Mouse (Mus musculus): Measurements from ENCODE around the gene Cox17.
"Not testable (repeated sequence)": the region's sequence is repeated elsewhere in the genome, so short reads cannot be mapped to it uniquely, and the experiment has no call there.

The Cox17 gene

DNA sequence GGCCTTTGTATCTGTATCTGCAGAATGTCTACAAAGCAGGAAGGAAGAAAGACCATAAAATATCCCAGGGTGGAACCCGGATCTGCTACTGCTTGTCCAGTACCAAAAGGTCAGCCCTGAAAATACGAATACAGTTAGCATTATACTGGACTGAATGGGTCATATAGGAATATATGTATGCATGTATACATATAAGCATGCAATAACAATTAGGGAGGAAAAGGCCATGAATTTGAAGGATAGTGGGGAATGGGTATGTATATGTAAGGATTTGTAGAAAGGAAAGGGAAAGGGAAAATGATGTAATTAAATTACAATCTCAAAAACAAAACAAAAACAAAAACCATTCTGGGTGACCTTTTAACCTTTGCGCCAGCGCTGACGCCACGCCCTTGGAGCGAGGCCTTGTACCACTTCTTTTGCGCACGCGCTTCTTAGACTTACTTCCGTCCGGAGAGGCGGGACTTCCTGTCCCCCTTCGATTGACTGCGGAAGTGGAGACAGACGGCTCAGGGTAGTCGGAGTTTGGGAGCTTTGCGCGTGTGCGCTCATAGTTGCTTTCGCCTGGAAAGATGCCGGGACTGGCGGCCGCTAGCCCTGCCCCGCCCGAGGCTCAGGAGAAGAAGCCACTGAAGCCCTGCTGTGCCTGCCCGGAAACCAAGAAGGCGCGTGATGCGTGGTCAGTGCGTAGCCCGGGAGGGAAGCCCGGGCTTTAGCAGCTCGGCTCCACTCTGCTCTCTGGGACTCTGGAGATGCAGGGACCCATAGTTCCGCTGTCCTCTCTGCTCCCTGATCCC lies at the start of gene Cox17, which contains the start of gene Gm21987:
Cox17 (plus strand) TSS at position 463 of the 797 bp plus-strand sequence.
Gm21987 (plus strand) TSS at position 512 of the 797 bp plus-strand sequence.
- DNase-seq (ENCODE audit: low spot score): peak; percentile 84

- no peak for DNase-seq (ENCODE audit: low spot score)
These were observed 48.4 kb upstream of the Cox17 start for GRCm38 (mm10) chr16:38298410-38298809.

GRCm38 (mm10) chr16:38302367-38302766 lies 44.4 kb upstream of the Cox17 start:
- no peak for DNase-seq (ENCODE audit: low spot score)

GRCm38 (mm10) chr16:38304460-38305194 lies 42.2 kb upstream of the Cox17 start:
- no peak for DNase-seq (ENCODE audit: low spot score)

GRCm38 (mm10) chr16:38306571-38307220 lies 40.1 kb upstream of the Cox17 start:
- no peak for DNase-seq (ENCODE audit: low spot score)

DNA sequence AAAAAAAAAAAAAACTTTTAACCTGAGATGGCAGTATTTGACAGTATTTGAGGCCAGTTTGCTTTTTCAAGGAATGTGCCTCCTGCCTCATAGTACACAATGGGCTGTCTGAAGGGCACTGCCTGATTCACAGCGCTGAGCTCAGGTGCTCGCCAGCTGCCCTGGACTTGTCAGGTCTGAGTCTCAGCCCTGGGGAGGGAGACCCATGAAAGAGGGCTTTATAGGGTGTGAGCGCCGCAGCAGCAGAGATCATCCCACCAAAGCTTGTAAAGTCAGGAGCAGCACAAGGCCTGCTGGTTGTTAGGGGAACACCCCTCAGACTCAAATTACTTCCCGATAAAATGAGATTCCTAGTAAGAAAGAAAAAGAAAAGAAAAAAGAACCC lies 39.6 kb upstream of the Cox17 start:
- no peak for DNase-seq (ENCODE audit: low spot score)

DNA sequence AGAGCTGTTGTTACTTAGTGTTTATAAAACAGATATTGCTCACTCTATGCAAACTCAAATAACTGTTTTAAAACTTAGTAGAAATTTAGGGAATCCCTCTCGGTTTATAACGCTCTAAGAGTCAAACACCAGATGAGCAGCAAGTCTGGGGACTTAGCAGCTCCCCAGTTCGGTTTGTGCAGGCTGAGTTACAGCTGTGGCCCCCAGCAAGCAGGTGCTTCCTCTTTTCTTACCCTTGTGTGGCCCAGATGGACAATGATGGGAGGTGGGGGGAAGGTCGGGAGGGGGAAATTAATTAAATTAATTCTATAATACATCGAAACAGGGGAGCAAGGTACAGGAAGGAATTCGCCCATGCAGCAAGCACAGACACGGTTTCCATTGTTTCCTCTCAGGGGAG lies 39.1 kb upstream of the Cox17 start:
- DNase-seq (ENCODE audit: low spot score): no peak

DNA sequence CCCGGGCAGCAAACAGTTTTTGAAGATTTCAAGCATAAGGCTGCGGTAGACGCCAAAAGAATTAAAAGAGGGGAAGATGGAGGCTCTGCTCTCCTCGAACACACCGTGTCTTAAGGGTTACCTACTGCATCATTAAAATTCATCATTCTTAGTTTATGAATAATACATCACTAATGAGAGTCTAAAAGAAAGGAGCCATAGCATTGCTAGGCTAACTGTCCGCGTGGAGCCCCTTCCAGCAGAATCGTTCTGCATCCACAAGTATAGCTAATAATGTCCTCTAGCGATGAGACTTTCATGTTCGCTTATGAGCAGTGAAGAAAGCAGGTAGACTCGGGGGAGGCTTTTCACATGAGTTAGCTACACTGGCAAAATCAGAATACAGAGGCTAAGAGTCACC lies 38.6 kb upstream of the Cox17 start:
- DNase-seq (ENCODE audit: low spot score): no peak

DNA sequence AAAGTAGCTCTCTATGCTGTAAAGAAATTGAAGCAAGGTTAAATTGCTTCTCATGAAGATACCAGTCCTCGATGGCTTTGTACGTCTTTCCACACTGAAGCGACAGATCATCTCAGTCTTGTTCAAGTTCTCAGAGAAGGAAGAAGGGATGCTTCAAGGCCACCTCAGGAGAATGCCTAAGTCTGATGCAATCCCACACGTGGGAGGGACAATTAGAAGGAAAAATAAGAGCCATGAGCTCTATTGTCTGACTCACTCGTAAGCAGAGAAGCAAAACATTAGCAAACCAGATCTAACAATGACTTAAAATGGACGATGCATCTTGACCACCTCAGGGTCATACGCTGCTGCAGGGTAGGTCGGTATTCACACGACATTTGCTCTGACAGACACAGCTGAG lies 28.3 kb upstream of the Cox17 start:
- no peak for DNase-seq (ENCODE audit: low spot score)

DNA sequence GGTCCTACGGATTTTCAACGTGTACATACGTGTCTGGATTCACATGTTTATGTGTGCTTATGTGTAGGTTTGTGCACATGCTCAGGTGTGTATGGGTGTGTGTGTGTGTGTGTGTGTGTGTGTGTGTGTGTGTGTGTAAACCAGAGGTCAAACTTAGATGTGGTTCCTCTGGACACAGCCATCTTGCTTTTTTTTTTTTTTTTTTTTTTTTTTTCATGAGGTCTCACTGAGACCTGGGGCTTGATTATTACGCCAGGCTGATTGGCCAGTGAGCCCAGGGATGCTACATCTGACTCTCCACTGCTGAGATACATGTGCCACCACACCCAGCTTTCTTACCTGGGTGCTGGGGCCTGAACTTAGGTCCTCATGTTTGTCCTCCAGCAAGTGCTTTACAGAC lies 27.7 kb upstream of the Cox17 start:
- no peak for DNase-seq (ENCODE audit: low spot score)

DNA sequence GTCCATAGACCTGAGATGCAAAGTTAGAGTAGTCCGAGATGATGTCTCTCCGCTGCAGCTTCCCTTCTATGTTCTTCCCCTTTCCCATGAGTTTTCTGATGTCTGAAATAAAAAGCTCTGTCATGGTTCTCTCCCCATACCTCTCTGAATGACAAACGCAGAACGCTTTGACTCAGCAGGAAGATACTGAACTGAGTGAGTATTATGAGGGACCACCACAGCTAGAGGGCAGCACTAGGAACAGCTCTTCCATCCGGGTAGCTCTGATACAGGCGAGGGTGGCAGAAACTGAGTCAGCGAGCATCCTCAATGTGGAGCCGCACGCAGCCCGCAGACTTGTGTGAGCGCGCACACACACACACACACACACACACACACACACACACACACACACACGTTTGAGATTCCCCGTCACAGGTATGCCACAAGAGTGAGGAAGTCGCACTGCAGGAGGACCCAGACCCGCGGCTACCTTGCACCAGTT lies 25.3 kb upstream of the Cox17 start:
- DNase-seq (ENCODE audit: low spot score): peak; percentile 5

- no peak for DNase-seq (ENCODE audit: low spot score)
These were observed 22.5 kb upstream of the Cox17 start for GRCm38 (mm10) chr16:38324311-38324710.

GRCm38 (mm10) chr16:38326778-38327397 lies 19.9 kb upstream of the Cox17 start:
- DNase-seq (ENCODE audit: low spot score): no peak

DNA sequence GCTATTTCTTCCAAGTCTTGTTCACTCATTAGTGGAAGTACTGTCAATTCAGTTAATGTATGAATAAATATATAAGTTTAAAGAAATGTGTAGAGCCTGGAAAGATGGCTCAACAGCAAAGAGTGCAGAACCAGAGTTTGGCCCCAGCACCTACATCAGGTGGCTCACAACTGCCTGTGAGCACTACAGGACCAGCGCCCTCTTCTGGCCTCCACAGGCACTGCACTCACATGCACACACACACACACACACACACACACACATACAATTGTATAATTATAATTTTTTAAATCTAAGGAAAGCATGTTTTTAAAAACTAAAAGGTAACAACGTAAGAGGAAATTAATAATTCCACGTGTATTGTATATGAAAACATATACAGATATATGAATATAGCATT lies 17.5 kb upstream of the Cox17 start:
- no peak for DNase-seq (ENCODE audit: low spot score)

DNA sequence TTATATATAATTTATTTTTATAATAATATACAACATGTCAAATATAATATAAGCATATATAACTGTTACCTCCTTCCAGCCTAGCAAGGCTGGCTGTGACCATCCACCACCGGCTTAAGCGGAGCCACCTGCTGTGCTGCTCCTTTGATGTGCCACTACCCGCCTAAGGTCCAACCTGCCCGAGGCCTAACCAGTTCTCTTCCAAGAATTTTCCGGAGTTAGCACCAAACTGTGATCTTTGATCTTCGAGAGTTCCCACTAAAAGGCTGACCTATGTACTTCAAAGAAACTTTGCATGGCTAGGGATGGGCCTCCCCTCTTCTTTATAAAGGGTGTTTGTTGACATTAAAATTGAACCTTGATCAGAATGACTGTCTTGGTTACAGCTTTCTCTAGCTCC lies 12.4 kb upstream of the Cox17 start:
- no peak for DNase-seq (ENCODE audit: low spot score)

- not testable (repeated sequence) for DNase-seq (ENCODE audit: low spot score)
These were observed 8.7 kb upstream of the Cox17 start for GRCm38 (mm10) chr16:38338077-38338476.

DNA sequence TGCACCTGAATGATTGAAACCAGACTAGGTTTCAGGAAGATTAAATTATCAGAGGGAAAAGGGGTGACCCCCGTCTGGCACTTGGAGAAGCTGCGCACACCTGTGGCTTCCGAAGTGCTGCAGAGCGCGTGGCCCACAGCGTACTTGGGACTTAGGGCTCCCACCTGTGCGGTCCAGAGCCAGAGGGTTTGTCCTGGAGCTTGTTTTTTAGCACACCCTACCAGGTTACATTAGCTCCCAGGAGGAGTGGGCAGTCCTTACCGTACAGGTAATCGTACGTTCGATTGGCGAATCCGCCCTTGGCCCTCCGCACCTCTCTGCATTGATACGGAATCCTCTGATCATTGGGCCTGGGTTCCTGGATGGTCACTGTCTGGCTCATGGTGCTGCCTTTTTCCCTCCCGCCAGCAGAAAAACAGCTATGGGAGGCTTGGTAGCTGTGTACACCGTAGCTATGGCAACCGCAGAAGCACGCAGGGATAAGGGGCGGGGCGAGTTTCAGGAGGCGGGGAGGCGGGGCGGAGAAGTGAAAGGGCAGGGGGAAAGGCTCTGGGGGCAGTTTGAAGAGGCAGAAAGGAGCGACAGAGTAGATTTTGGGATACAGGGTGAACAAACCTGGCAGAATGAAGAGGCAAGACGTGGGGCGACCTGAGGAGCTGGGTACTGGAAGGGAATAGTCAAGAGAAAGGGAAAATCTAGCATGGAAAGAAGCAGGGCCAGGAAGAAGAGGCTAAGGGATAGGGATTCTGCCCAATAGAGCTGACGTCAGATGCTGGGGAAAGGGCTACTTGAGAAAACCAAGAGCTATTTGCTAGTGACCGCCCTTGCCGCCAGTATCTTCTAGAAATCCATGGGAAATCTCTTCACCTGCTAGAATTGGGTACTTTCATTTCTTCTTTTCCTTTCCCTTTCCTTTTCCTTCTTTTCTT lies 5.1 kb upstream of the Cox17 start, which contains the start of gene Maats1:
Maats1 (minus strand) TSS at position 748 of the 929 bp plus-strand sequence.
- DNase-seq (ENCODE audit: low spot score): peak; percentile 12

DNA sequence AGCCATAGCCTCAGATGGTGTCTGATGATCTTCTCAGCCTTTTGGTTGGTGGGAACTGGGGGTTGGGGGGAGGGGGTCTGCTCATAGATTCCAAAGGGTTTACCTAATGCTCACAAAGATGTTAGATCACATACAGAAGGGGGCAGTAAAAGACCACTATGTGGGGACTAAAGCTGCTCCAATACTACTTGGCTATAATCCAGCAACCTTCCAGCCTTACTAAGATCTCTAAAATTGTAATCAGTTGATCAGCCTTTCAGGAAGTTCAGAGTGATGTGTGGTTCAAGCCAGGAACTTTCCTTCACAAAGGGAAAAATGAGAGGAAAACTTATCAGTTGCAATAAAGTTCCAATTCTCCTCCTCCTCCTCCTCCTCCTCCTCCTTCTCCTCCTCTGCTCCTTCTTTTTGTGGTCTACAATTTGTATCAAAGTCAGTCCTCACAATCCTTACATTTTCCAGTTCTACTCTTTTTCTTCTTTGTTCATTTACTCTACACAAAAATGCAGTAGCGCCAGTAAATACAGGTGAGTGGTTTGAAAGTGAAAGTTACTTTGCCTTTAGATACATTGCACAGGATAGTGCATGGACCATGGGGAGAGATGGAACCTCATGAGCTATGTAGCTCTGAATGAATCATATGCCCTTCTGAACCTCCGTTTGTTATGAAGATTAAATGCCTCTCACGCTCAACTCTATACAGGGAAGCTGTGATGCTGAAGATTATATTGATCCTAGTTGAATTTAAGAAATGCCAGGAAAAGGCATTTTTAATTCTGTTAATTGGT lies 1.7 kb upstream of the Cox17 start:
- no peak for DNase-seq (ENCODE audit: low spot score)

DNA sequence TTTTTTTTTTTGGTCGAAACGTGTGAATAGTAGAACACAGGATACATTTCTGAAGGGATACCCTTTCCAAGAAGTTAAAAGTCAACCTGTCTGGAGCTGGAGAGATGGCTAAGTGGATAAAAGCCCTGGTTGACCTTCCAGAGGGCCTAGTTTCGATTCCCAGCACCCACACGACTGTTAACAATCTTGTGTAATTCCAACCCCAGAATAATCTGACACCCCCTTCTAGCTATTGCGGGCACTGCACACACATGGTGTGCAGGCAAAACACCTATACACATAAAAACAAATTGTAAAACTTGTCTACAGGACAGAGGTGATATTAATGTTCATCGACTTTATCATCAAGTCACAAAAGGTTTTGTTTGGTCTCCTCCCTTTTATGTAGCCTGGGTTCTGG lies 797 bp downstream of the Cox17 start:
- DNase-seq (ENCODE audit: low spot score): no peak

DNA sequence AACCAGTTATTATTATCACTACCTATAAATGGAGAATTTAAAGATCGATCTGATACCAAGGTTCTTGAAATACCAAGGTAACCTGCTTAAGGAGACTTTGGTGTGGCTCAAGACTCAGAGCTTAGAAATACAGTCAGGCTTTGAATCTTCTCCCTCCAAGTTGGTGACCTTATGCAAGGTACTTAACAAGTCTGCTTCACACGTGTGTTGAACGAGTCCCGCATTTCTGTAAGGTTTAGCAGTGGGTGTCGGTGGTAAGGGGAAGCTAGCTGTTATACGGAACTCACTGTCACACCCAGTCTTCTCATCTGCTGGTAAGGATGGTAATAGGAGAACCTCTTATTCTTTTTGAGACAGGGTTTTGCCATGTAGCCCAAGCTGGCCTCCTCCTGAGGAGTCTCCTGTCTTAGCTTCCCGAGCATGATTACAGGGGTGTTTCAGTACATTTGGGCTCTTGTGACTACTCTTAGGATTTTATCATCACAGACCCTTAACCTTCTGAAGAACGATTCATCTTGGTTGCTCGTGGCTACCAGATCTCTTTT lies 1.5 kb downstream of the Cox17 start:
- no peak for DNase-seq (ENCODE audit: low spot score)

Data from spleen, adult 12 weeks (tissue).